Mouse (Mus musculus): ENCODE measurements around the gene Myh9. TPM values are rescaled to one million over a fixed set of nuclear protein-coding genes. Genes with fewer than 3 reads are reported as not detected.

Myh9 gene
- total and polyA plus RNA-seq, 2 experiments from 2014 or later, result 17.5 to 63.6 TPM

- H3K36me3 ChIP-seq (replicated peaks; ENCODE audit: control insufficient read depth, insufficient read depth, low read length), result peaks cover 99% of the 10 kb centered on the region
- 92% methylated on average over 9 of the region's 9 CpGs for WGBS
- no peak for TF ChIP-seq CTCF (IDR thresholded peaks at IDR 0.05; ENCODE audit: low read depth)
- no peak for TF ChIP-seq EP300 (IDR thresholded peaks at IDR 0.05; ENCODE audit: low read depth)
- no peaks in the 10 kb centered on the region for H3K27me3 ChIP-seq (ENCODE audit: control insufficient read depth, insufficient read depth, low read length)
- no peaks in the 10 kb centered on the region for H3K4me1 ChIP-seq (ENCODE audit: control insufficient read depth, insufficient read depth)
- H3K4me2 ChIP-seq (ENCODE audit: low read depth, low read length), result no peak overlapping the region
- DNase-seq (ENCODE audit: low spot score) (no peak), ATAC-seq (ENCODE audit: insufficient read depth, low read depth) (no peak)
- no peaks in the 10 kb centered on the region for H3K9me3 ChIP-seq (replicated peaks; ENCODE audit: control insufficient read depth, low read length)
- no peak overlapping the region for H3K27ac ChIP-seq (ENCODE audit: low read depth)
- no peak overlapping the region for H3K4me3 ChIP-seq (ENCODE audit: low read depth, low read length)
- no peak overlapping the region for H3K9ac ChIP-seq (replicated peaks; ENCODE audit: low read depth, low read length)
Observed at GRCm38 (mm10) chr15:77770942-77771341, 71.0 kb downstream of the Myh9 start.

- TF ChIP-seq CTCF (IDR thresholded peaks at IDR 0.05; ENCODE audit: low read depth), result no peak
- no peak for TF ChIP-seq EP300 (IDR thresholded peaks at IDR 0.05; ENCODE audit: low read depth)
- ATAC-seq (ENCODE audit: insufficient read depth, low read depth), result no peak
- no peaks in the 10 kb centered on the region for H3K9me3 ChIP-seq (replicated peaks; ENCODE audit: control insufficient read depth, low read length)
Observed at GRCm38 (mm10) chr15:77770341-77770740, 71.6 kb downstream of the Myh9 start.

DNA sequence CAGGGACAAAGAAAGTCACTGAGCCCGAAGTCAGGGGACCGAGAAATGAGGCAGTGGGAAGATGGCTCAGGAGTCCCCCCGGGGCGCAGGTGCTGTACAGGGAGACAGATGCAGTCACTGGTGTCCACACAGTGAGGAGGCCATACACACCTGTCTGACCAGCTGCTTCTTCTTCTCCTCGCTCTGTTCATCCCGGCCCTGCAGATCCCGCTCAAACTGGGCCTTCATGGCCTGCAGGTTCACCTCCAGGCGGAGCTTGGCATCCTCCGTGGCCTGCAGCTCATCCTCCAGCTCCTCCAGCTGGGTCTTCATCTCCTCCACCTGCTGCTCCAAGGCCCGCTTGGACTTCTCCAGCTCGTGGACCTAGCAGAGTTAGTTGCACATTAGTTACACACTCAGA, 75.0 kb downstream of the Myh9 start:
- Histone ChIP-seq H3K4me1 (ENCODE audit: control insufficient read depth, insufficient read depth) (no peaks in the 10 kb centered on the region), H3K9ac (replicated peaks; ENCODE audit: low read depth, low read length) (no peak overlapping the region), H3K27me3 (ENCODE audit: control insufficient read depth, insufficient read depth, low read length) (no peaks in the 10 kb centered on the region), H3K4me2 (ENCODE audit: low read depth, low read length) (no peak overlapping the region), H3K9me3 (replicated peaks; ENCODE audit: control insufficient read depth, low read length) (no peaks in the 10 kb centered on the region), H3K27ac (ENCODE audit: low read depth) (no peak overlapping the region), H3K4me3 (ENCODE audit: low read depth, low read length) (no peak overlapping the region), H3K36me3 (replicated peaks; ENCODE audit: control insufficient read depth, insufficient read depth, low read length) (peaks cover 100% of the 10 kb centered on the region)
- no peak for ATAC-seq (ENCODE audit: insufficient read depth, low read depth)
- WGBS, result 89% methylated on average over 11 of the region's 11 CpGs
- TF ChIP-seq EP300 (IDR thresholded peaks at IDR 0.05; ENCODE audit: low read depth) (no peak), CTCF (IDR thresholded peaks at IDR 0.05; ENCODE audit: low read depth) (no peak)
- DNase-seq (ENCODE audit: low spot score), result no peak

More at GRCm38 (mm10) chr15:77770341-77770740, 71.6 kb downstream of the Myh9 start:
- Histone ChIP-seq H3K36me3 (replicated peaks; ENCODE audit: control insufficient read depth, insufficient read depth, low read length) (peaks cover 99% of the 10 kb centered on the region), H3K27ac (ENCODE audit: low read depth) (no peak overlapping the region), H3K27me3 (ENCODE audit: control insufficient read depth, insufficient read depth, low read length) (no peaks in the 10 kb centered on the region), H3K4me2 (ENCODE audit: low read depth, low read length) (no peak overlapping the region), H3K9ac (replicated peaks; ENCODE audit: low read depth, low read length) (no peak overlapping the region), H3K4me3 (ENCODE audit: low read depth, low read length) (no peak overlapping the region), H3K4me1 (ENCODE audit: control insufficient read depth, insufficient read depth) (no peaks in the 10 kb centered on the region)
- no peak for DNase-seq (ENCODE audit: low spot score)
- 91% methylated on average over 5 of the region's 5 CpGs for WGBS

- 84% methylated on average over 16 of the region's 16 CpGs for whole genome bisulfite sequencing
- H3K36me3 ChIP-seq (replicated peaks; ENCODE audit: control insufficient read depth, insufficient read depth, low read length), result peaks cover 100% of the 10 kb centered on the region
Observed at GRCm38 (mm10) chr15:77765484-77766093, 76.4 kb downstream of the Myh9 start.

GRCm38 (mm10) chr15:77764391-77765006, 77.5 kb downstream of the Myh9 start:
- H3K9me3 ChIP-seq (replicated peaks; ENCODE audit: control insufficient read depth, low read length), result no peaks in the 10 kb centered on the region
- no peak overlapping the region for H3K4me3 ChIP-seq (ENCODE audit: low read depth, low read length)
- H3K27me3 ChIP-seq (ENCODE audit: control insufficient read depth, insufficient read depth, low read length), result no peaks in the 10 kb centered on the region
- WGBS, result 56% methylated on average over 13 of the region's 13 CpGs
- H3K9ac ChIP-seq (replicated peaks; ENCODE audit: low read depth, low read length), result no peak overlapping the region
- ATAC-seq (ENCODE audit: insufficient read depth, low read depth) (0 out of 2 replicates have a peak, but pooled peaks have one; percentile 18), DNase-seq (ENCODE audit: low spot score) (peak; percentile 41)
- no peaks in the 10 kb centered on the region for H3K4me1 ChIP-seq (ENCODE audit: control insufficient read depth, insufficient read depth)
- peaks cover 98% of the 10 kb centered on the region for H3K36me3 ChIP-seq (replicated peaks; ENCODE audit: control insufficient read depth, insufficient read depth, low read length)
- peak overlapping the region; percentile 48 for H3K27ac ChIP-seq (ENCODE audit: low read depth)
- no peak overlapping the region for H3K4me2 ChIP-seq (ENCODE audit: low read depth, low read length)
- TF ChIP-seq EP300 (IDR thresholded peaks at IDR 0.05; ENCODE audit: low read depth) (no peak), CTCF (IDR thresholded peaks at IDR 0.05; ENCODE audit: low read depth) (no peak)

More at GRCm38 (mm10) chr15:77765484-77766093, 76.4 kb downstream of the Myh9 start:
- DNase-seq (ENCODE audit: low spot score) (no peak), ATAC-seq (ENCODE audit: insufficient read depth, low read depth) (no peak)
- H3K27ac ChIP-seq (ENCODE audit: low read depth), result no peak overlapping the region
- no peak overlapping the region for H3K9ac ChIP-seq (replicated peaks; ENCODE audit: low read depth, low read length)
- no peak overlapping the region for H3K4me3 ChIP-seq (ENCODE audit: low read depth, low read length)
- TF ChIP-seq EP300 (IDR thresholded peaks at IDR 0.05; ENCODE audit: low read depth) (no peak), CTCF (IDR thresholded peaks at IDR 0.05; ENCODE audit: low read depth) (no peak)
- no peaks in the 10 kb centered on the region for H3K4me1 ChIP-seq (ENCODE audit: control insufficient read depth, insufficient read depth)
- H3K27me3 ChIP-seq (ENCODE audit: control insufficient read depth, insufficient read depth, low read length), result no peaks in the 10 kb centered on the region
- no peak overlapping the region for H3K4me2 ChIP-seq (ENCODE audit: low read depth, low read length)
- no peaks in the 10 kb centered on the region for H3K9me3 ChIP-seq (replicated peaks; ENCODE audit: control insufficient read depth, low read length)

Data from heart, postnatal 0 days (tissue).